Mouse (Mus musculus) liver, adult 2 months (tissue): Measurements from ENCODE around the gene C1ra. TPM values are rescaled to one million over a fixed set of nuclear protein-coding genes. Genes with fewer than 3 reads are reported as not detected.
"Not testable (repeated sequence)": the region's sequence is repeated elsewhere in the genome, so short reads cannot be mapped to it uniquely, and the experiment has no call there.

Source experiments
- DNase-seq: peaks from one replicate; pipeline ENCODE4 v3.0.0-alpha.2; 2011; ENCODE audit warnings: low read depth, low spot score; ENCODE audit errors: extremely low read depth
- H3K27ac ChIP-seq: fragments of 200-500 bp; replicated peaks from 2 replicates; pipeline ENCODE4 v1.5.1; 2012; ENCODE audit warnings: low read depth, mild to moderate bottlenecking, control low read depth, inconsistent platforms, low read length; ENCODE audit not compliant: insufficient read depth
- H3K27me3 ChIP-seq: fragments of 200-500 bp; 2 replicates; pipeline ENCODE4 v1.6.1; 2012; ENCODE audit warnings: mild to moderate bottlenecking, moderate library complexity, low read length, inconsistent platforms; ENCODE audit not compliant: control insufficient read depth, insufficient read depth
- H3K36me3 ChIP-seq: fragments of 200-500 bp; 2 replicates; pipeline ENCODE4 v1.6.1; 2012; ENCODE audit warnings: low read length, inconsistent platforms; ENCODE audit not compliant: control insufficient read depth, insufficient read depth
- H3K4me1 ChIP-seq: fragments of 200-500 bp; 2 replicates; pipeline ENCODE4 v1.6.1; 2011; ENCODE audit warnings: low read length; ENCODE audit not compliant: control insufficient read depth, insufficient read depth
- H3K4me3 ChIP-seq: fragments of 200-500 bp; 2 replicates; pipeline ENCODE4 v1.5.1; 2011; ENCODE audit warnings: low read depth, mild to moderate bottlenecking, control low read depth, low read length, moderate library complexity; ENCODE audit not compliant: insufficient read depth
- H3K79me2 ChIP-seq: fragments of 200-500 bp; 2 replicates; pipeline ENCODE4 v1.6.1; 2012; ENCODE audit warnings: inconsistent platforms, mild to moderate bottlenecking, low read length, moderate library complexity; ENCODE audit not compliant: control insufficient read depth, insufficient read depth
- H3K9ac ChIP-seq: fragments of 200-500 bp; 2 replicates; pipeline ENCODE4 v1.6.1; 2012; ENCODE audit warnings: low read depth, mild to moderate bottlenecking, control low read depth, inconsistent platforms, low read length
- CTCF ChIP-seq: fragments of 200-500 bp; IDR thresholded peaks from 2 replicates; pipeline ENCODE4 v1.5.1; 2011; ENCODE audit warnings: low read depth, low read length, control low read depth
- POLR2A ChIP-seq: fragments of 200-500 bp; IDR thresholded peaks from 2 replicates; pipeline ENCODE4 v1.6.1; 2011; ENCODE audit warnings: low read length, control low read depth; ENCODE audit not compliant: insufficient read depth; ENCODE audit errors: extremely low read depth
- WGBS: fragments of 180-500 bp; shearing (Covaris S2); methylation state at CpG from one replicate; pipeline ENCODE4 v1.1.7; 2018; 5-methylcytosine and 5-hydroxymethylcytosine counted together
- polyA plus RNA-seq: library from polyadenylated mRNA; depleted of rRNA; stranded (reverse); fragments of >200 nt; gene quantifications from 2 replicates; pipeline ENCODE4 v1.2.3, GENCODE M21; 2012
- total RNA-seq: library from RNA; depleted of rRNA; stranded (reverse); fragments of >200 nt; gene quantifications from 2 replicates; pipeline ENCODE4 v1.2.3, GENCODE M21; 2014

C1ra gene
- total and polyA plus RNA-seq, 2 experiments: 119 to 165 TPM

DNA sequence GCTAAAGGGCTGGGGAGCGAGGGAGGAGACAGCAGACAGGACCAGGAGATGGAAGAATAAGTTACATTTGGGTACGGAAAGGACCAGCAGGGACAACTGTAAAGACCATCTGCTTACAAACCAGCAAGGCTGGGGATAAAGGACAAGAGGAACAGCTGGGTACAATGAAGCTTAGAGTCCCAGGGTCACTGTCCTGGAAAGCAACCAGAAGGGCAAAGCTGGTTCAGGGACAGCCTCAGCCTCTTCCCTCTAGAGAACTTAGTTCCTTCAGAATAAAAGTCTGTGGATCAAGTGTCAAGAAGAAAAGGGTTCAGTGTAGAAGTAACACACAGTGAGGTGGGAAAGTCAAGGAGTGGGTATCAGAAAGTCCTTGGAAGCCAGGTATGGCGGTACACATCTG lies 41.1 kb upstream of the C1ra start:
- 90% methylated on average over 3 of the region's 3 CpGs for WGBS
- no peak overlapping the region for H3K9ac ChIP-seq
- no peaks in the 10 kb centered on the region for H3K36me3 ChIP-seq
- H3K4me1 ChIP-seq: no peaks in the 10 kb centered on the region
- TF ChIP-seq POLR2A (no peak), CTCF (no peak)
- no peaks in the 10 kb centered on the region for H3K27me3 ChIP-seq
- DNase-seq: no peak
- H3K27ac ChIP-seq: no peak overlapping the region
- no peaks in the 10 kb centered on the region for H3K79me2 ChIP-seq
- no peak overlapping the region for H3K4me3 ChIP-seq

- H3K27me3 ChIP-seq, H3K79me2 ChIP-seq, H3K4me3 ChIP-seq, H3K27ac ChIP-seq, H3K9ac ChIP-seq, DNase-seq, H3K4me1 ChIP-seq, H3K36me3 ChIP-seq: not testable (repeated sequence)
- WGBS: 88% methylated on average over 6 of the region's 6 CpGs
Measured at GRCm38 (mm10) chr6:124471783-124472638, 40.2 kb upstream of the C1ra start.

DNA sequence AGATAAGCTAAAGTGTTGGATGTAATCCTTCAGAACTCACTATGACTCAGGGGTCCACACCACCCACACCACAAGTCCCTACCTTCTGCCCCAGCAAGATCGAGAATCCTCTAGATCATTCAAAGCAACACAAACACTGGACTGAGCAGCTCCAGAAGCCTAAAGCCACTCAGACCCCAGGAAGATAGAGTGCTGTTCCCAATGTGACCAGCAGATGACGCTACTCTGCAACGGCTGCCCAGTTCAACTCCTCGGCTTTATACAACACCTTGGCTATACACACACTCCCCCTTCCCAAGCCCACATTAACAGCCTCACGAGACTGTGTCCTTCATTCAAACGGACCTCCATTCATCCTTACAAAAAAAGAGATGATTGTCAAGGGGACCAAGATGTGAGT lies 39.4 kb upstream of the C1ra start:
- 21% methylated on average over 6 of the region's 6 CpGs for WGBS
- no peak overlapping the region for H3K4me3 ChIP-seq
- no peak overlapping the region for H3K27ac ChIP-seq
- H3K4me1 ChIP-seq: peaks cover 6% of the 10 kb centered on the region
- H3K36me3 ChIP-seq: no peaks in the 10 kb centered on the region
- H3K9ac ChIP-seq: no peak overlapping the region
- no peaks in the 10 kb centered on the region for H3K79me2 ChIP-seq
- DNase-seq: peak; percentile 43
- TF ChIP-seq CTCF (peak; percentile 88), POLR2A (no peak)
- no peaks in the 10 kb centered on the region for H3K27me3 ChIP-seq

DNA sequence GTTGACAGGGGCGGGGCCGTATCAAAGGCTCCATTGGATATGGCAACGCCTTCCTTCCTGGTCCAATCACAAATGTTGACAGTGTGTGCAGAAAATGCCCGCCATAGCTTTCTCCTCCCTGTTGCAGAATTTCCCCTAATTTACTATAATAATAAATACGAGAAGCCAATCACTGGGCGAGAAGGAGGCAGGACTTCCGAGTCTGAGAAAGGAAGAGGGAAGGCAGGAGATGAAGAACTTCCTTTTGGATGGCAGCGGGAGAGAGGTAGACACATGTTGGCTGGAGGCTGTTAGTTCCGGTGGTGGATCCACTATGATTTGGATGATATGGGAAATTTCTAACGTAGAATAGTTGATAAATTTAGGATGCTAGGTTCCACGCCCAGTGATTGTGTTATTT lies 37.6 kb upstream of the C1ra start:
- TF ChIP-seq CTCF (no peak), POLR2A (no peak)
- no peak for DNase-seq
- no peaks in the 10 kb centered on the region for H3K36me3 ChIP-seq
- H3K27ac ChIP-seq: no peak overlapping the region
- H3K4me3 ChIP-seq: no peak overlapping the region
- H3K79me2 ChIP-seq: no peaks in the 10 kb centered on the region
- H3K9ac ChIP-seq: no peak overlapping the region
- H3K4me1 ChIP-seq: peaks cover 16% of the 10 kb centered on the region
- H3K27me3 ChIP-seq: no peaks in the 10 kb centered on the region
- 87% methylated on average over 11 of the region's 11 CpGs for WGBS

DNA sequence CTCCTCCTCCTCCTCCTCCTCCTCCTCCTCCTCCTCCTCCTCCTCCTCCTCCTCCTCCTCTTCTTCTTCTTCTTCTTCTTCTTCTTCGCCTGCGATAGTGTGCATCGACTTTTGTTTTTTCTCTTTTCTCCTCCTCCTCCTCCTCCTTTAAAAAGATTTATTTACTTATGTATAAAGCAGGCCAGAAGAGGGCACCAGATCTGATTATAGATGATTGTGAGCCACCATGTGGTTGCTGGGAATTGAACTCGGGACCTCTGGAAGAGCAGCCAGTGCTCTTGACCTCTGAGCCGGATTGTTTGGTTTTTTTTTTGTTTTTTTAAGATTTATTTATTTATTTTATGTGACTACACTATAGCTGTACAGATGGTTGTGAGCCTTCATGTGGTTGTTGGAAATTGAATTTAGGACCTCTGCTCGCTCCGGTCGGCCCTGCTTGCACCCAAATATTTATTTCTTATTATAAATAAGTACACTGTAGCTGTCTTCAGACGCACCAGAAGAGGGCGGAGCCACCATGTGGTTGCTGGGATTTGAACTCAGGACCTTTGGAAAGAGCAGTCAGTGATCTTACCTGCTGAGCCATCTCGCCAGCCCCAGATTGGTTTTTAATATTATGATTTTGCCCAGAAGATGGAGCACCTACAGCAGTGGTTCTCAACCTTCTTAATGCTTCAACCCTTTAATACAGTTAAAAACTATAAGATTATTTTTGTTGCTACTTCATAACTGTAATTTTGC lies 36.7 kb upstream of the C1ra start:
- H3K79me2 ChIP-seq, H3K27me3 ChIP-seq, H3K9ac ChIP-seq, H3K36me3 ChIP-seq, DNase-seq, H3K27ac ChIP-seq, H3K4me3 ChIP-seq: not testable (repeated sequence)
- H3K4me1 ChIP-seq: peaks cover 17% of the 10 kb centered on the region
- WGBS: 79% methylated on average over 8 of the region's 11 CpGs

DNA sequence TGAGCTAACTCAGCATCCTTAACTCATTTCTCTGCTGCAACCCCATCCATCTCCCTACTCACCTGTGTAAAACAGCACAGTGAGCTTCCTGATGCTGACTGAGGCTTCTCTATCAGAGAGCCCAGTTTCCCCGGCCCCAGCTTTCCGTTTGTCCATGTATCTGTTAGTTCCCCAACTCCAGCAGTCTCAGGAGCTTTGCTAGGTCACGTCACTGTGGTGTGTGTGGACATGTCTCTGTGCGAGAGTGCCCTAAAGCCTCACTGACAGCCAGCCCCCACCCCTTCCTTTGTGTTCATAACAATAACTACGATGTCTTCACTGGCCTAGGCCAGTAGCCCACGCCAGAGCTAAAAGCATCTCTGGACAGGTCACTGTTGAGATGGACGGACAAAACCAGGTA lies 36.0 kb upstream of the C1ra start:
- no peaks in the 10 kb centered on the region for H3K36me3 ChIP-seq
- H3K79me2 ChIP-seq: no peaks in the 10 kb centered on the region
- no peaks in the 10 kb centered on the region for H3K27me3 ChIP-seq
- DNase-seq: no peak
- no peak overlapping the region for H3K27ac ChIP-seq
- no peak overlapping the region for H3K4me3 ChIP-seq
- peaks cover 23% of the 10 kb centered on the region for H3K4me1 ChIP-seq
- WGBS: 91% methylated on average over 7 of the region's 7 CpGs
- no peak overlapping the region for H3K9ac ChIP-seq
- TF ChIP-seq POLR2A (no peak), CTCF (no peak)
